In genomic region chr15:20634593-20634992, GRCm38 (mm10) we compare ENCODE assay signal across 22 mouse cellular contexts. TPM values are rescaled to one million over a fixed set of nuclear protein-coding genes. Genes with fewer than 3 reads are reported as not detected.
A peak's percentile ranks its signal among the peaks of the same experiment; 100 is the strongest.
DNase-seq lines count a peak whose midpoint lies in the region; ATAC-seq lines count a peak whose summit lies in the region.
"Had no signal": no experiment of that assay in that cellular context is flagged by ENCODE, and none has a peak within 500 bp of the region (broad histone marks: within the 10 kb centered on the region; RNA-seq: fewer than 3 reads in every experiment).

No protein-coding gene starts in this region.

- no peak for DNase-seq in frontal cortex, postnatal 14 days (ENCODE audit: low spot score in 2 of 2)
- DNase-seq in left cerebral cortex, postnatal 14 days (ENCODE audit: low spot score in 2 of 2) = peak; percentile 5 to 7
- DNase-seq in left cerebral cortex, postnatal 10 days (ENCODE audit: extremely low spot score in 1 of 2, low spot score in 2 of 2) = no peak
- DNase-seq in right cerebral cortex, adult 2 months (ENCODE audit: low spot score in 2 of 2) = peak; percentile 35 to 45
- DNase-seq in right cerebral cortex, postnatal 14 days = no peak
- no peak for DNase-seq in thymus, postnatal 0 days (ENCODE audit: low spot score)
- DNase-seq: adrenal gland, adult 2 months; adrenal gland, postnatal 36 days; cerebellum, adult 11-12 months; cerebellum, adult 9-10 months; cerebellum, postnatal 25 days; gastrocnemius, postnatal 36 days; heart, adult 11 months; heart, postnatal 36 days had no signal

- intact Hi-C loops in left cerebral cortex, postnatal 14 days (cut with DNase I) = no loop called here
- intact Hi-C loops in left cerebral cortex, postnatal 10 days (cut with DNase I) = no loop called here

- ATAC-seq in frontal cortex, adult (ENCODE audit: low TSS enrichment) = peak; percentile 93
- ATAC-seq: forebrain, embryonic 13.5 days; hindbrain, embryonic 16.5 days had no signal

RNA-seq across cellular contexts. Expression of gene Acot10, which starts 32.0 kb away (rescaled TPM):
- not detected for total RNA-seq in left cerebral cortex, postnatal 14 days (2021)
- total RNA-seq in left cerebral cortex, postnatal 10 days (2021) = not detected
- 0.10 and 0.20 TPM in 2 replicates for polyA plus RNA-seq in thymus, postnatal 0 days (2015; fragmentation: Nextera tagmentation; extraction: Ambion mirVana)
- total RNA-seq: adrenal gland, postnatal 36 days; gastrocnemius, adult 8-10 months; gastrocnemius, postnatal 36 days; heart, postnatal 36 days had no signal
- polyA plus RNA-seq: adrenal gland, adult 2 months; embryonic facial prominence, embryonic 10.5 days; heart, embryonic 13.5 days; hindbrain, embryonic 11.5 days; intestine, embryonic 14.5 days had no signal

Comparison
In these comparisons a context has a peak if more than half of its experiments do, and no peak if none do; other contexts are left out.
1. DNase-seq: peak in left cerebral cortex, postnatal 14 days (2 of 2) and right cerebral cortex, adult 2 months (2 of 2); none in frontal cortex, postnatal 14 days (0 of 2), left cerebral cortex, postnatal 10 days (0 of 2), right cerebral cortex, postnatal 14 days (single experiment) and thymus, postnatal 0 days (single experiment).